Mouse (Mus musculus): ENCODE data around the gene Ehhadh.

- TF ChIP-seq EP300 (IDR thresholded peaks at IDR 0.05; ENCODE audit: low read depth) = no peak
- no peak for TF ChIP-seq CTCF (IDR thresholded peaks at IDR 0.05; ENCODE audit: low read depth)
These were observed 1.6 kb upstream of the Ehhadh start for GRCm38 (mm10) chr16:21789180-21789579.
